Mouse (Mus musculus) layer of hippocampus, postnatal 25 days (tissue): ENCODE data around the gene Rnase13. TPM values are rescaled to one million over a fixed set of nuclear protein-coding genes. Genes with fewer than 3 reads are reported as not detected.

Source experiments
- DNase-seq, 2 experiments: peaks; one replicate each; pipeline ENCODE4 v3.0.0; 2022; ENCODE audit warnings: mixed read lengths in 2 of 2, low spot score in 1 of 2; ENCODE audit errors: extremely low spot score in 1 of 2
- total RNA-seq, 2 experiments: library from RNA; stranded (reverse); gene quantifications; 2 replicates each; pipeline ENCODE4 v1.2.3; 2021

Gene Rnase13
- total RNA-seq, 2 experiments from 2014 or later, result not detected

DNA sequence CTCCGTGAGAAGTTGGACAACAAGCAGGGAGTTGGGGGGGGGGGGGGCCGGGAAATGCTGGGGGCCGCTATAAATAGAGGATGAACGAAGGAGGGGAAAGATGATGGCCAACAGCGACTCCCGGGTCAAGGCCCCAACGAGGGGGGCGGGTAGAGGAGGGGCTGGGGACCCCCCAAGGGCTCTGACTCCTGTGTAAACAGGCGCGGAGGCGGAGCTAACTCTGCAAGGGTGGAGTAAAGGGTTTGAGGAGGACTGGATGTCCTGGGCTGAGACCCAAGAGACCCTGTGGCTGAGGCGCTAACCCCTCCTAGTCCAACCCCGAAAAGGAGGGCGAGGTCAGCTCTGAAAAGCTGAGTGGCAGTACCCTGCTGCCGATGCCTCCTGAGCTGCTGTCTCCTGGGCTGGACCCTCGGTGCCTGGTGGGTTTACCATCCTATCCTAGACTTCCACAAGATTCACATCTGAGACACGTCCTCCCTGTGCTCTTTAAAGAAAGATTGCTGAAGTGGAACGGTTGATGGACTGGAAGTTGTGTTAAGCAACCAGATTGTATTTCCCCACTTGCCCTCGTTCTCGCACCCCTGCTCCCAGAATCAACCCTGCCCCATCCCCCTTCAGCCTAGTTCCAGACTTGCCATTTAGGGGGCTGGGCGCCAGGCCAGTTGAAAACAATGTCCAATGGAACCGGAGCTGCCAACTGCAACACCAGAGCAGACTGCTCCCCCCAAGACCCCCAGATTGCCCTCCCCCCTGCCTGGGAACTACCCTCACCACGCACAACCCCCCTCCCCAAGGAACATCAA lies 8.4 kb downstream of the Rnase13 start, which contains the start of gene Ndrg2:
Ndrg2 (minus strand) TSS at position 199 of the 803 bp plus-strand sequence.
- DNase-seq, result peak in 1 of 2 experiments; percentile 63

DNA sequence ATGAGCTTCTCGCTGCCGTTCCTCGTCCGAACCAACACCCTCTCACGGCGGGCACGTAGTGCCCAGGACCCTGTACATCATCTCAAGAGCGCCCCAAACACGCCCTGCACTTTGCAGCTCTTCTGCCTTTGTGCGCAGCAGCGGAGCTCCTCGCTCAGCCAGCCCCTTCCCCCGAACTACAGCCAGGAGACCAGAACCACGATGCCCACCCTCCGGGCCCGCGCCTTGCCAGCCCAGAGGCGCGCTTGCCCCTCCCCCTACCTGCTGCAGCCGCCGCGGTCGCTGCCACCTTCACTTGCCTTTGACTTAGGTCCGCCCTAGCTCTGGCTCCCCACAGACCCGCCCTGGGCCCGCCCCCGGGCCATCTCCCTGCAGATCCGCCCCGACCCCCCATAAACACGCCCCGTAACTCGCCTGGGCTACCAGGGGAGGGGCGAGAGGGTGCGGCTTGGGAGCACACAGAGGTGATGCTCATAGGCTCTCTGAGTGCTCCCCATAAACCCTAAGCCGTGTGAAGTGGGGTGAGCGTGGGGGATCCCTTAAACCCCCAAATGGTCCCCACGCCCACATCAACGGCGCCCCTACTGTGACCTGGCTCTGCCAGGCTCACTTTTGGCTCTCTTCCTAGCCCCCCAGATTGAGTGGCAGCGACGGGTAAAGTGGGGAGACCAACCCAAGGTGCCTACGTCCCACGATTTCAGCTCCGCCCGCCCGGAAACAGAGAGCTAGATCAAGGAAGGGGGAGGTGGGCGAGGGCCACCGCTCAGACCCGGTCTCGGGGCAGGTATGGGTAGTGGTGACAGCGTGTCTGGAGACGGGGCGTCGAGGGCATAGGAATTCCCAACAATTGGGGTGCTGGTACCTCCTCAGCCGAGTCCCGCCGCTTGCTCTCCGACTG lies 9.3 kb downstream of the Rnase13 start:
- peak; percentile 40 to 54 for DNase-seq

DNA sequence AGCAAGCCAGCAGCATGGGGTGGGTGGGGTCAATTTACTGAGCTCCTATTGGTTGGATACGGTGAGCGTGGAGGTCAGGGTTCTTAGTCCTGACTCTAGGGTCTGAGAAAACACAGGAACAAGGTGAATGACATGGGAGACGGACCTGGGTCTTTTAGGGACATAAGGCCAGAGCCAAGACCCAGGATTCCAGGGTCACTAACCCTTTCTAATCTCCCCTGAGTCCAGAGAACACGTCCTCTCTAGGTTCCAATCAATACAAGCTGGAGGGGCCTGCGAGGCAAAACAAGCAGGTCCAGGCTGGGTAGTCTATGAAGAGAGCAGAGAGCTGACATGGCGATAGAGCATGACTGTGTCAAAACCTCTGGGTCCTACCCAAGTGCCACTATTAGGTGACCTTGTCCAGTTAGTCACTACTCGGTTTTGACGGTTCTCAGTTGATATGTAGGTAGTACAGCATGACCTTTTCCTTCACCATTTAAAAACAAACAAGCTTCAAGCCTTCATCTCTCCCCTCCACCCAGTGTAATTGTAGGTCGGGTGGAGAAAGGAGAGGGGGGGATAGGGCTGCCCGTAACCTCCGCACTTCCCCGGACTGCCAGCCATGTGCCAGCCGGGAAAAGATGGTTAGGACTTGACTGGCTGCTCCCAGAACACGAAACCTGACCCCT lies 10.0 kb downstream of the Rnase13 start:
- DNase-seq, result no peak

DNA sequence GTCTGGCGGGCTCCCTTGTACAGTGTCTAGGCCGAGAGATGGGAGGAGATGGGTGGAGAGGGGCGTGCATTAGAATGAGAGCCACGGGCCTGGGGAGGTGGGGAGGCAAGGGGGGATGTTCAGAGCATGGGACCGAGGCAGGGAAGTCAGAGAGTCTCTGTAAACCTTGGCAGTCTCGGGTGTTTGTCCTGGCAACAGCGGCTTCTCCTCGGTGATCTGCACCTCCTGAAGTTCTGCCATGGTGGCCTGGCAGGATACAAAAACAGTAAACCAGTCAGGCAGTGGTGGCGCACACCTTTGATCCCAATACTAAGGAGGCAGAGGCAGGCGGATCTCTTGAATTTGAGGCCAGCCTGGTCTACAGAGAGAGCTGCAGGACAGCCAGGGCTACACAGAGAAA lies 11.3 kb downstream of the Rnase13 start:
- DNase-seq, result no peak

DNA sequence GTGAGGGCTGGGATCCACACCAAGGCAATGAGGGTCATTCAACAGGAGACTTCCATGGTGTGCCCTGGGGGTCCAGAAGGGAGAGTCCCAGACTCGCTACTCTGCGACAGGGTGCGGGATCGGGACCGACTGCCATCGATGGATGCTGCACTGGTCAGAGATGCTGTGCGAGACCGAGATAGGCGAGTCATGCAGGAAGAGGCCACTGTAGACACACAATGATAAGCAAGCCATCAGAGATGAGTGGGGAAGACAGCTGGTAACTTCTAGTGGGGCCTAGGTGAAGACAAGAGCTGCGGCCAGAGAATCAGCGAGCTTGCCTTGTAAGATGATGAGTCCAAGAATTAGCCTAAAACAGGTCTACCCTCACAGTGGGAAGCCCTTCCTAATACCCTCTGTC lies 16.5 kb downstream of the Rnase13 start:
- no peak for DNase-seq

DNA sequence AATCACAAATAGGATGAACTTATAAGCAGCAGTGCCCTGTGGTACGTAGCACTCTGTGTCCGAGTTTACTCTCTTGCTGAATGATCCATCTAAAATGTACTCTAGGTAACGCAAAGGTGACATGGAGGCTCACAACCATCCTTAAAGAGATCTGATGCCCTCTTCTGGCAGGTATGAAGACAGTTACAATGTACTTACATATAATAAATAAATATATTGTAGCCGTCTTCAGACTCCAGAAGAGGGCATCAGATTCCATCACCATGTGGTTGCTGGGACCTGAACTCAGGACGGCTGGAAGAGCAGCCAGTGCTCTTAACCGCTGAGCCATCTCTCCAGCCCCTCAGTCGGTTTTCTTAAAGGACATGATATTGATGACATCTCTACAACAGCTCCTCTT lies 17.9 kb downstream of the Rnase13 start:
- no peak for DNase-seq

DNA sequence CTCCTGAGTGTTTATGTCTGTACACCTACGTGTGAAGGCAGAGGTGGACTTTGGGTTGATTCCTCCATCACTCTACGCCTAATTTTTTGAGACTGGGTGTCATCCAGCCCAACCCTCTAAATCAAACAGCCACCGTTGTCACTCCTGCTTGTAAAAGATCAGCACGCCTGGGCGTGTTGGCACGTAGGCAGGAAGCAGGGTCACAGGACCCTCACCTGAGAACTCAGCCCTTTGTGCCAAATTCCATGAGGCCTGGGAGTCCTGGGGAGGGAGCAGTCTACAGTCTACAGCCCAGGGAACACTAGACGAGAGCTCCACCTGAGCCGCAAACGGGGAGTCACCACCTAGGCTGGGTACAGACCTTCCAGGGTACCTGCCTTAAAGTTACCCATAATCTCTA lies 18.8 kb downstream of the Rnase13 start:
- DNase-seq, result no peak

DNA sequence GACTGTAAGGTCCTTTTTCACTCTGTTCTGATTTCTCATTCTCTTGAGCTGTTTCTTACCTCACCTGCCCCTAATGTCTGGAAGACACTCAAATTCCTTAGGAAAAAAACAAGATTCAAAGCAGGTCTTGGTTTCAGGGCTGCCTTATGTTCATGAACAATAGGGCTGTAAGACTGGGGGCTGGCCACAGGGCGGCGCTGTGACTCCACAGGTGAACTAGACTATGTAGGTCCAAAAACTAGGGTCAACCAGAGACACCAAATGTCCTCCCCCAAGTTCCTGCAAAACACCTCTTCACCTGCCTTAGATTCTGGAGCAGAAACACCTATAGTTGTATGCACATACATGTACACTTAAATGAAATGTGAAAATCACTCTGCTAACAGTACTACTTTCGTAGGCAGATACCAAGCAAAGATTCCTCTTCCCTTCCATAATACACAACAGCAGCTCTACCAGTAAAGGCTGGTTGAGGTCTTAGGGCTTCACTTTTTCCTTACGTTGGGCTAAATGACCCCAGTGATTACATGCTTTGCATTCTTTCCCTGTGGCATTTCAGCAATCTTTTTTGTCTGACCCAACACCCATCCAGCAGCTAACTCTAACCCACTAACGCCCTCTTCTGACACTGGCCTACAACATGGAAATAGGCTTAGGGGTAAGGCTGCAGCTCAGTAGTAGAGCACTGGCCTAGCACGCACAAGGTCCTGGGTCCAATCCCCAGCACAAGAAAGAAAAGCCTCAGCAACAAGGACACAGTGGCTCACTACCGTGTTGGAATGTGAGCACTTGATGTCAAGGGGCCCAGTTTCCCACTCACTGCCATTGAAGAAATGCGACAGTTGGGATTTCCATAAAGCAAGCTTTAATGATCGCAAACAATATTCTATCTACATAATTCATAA lies 19.5 kb downstream of the Rnase13 start:
- DNase-seq, result peak; percentile 70 to 94

DNA sequence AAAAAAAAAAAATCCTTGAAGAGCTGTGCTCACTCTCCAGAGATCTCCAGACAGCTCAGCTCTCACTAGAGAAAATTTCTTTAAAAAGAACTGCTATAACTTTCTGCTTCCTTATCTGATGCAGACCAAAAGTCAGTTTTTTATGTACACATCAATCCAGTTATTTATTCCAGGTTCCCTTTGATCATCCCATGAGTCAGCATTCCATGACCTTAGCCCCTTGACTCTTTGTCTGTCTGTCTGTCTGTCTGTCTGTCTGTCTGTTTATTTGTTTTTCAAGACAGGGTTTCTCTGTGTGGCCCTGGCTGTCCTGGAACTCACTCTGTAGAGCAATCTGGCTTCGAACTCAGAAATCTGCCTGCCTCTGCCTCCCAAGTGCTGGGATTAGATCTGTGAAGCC lies 23.2 kb downstream of the Rnase13 start:
- no peak for DNase-seq

DNA sequence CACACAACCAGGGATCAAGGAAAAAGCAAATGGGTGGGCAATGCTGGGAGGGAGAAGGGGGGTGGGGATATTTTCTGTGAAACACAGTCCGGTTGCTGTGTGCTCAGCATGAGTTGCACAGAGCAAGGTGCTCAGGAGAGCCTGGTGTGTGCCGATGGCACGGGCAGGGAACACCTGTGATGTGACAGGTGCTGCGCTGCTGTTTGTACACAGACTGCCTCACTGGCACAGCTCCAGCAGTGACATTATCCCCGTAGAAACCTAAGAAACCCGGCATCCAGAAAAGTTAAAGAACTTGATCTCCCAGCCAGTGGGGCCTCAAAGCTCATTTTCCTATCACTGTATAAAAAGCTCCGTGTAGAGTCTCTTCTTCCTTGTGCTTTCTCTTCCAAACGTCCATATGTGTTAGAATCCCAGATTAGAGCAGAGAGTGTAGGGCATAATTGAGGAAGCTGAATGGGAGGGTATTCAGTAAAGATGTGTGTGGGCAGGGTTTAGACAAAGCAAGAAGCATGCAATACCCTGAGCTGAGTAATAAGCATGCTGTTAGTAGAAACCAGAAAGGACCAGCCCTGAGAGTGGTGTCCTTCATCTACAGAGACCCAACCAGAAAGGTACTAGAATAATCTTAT lies 25.9 kb downstream of the Rnase13 start:
- no peak for DNase-seq

DNA sequence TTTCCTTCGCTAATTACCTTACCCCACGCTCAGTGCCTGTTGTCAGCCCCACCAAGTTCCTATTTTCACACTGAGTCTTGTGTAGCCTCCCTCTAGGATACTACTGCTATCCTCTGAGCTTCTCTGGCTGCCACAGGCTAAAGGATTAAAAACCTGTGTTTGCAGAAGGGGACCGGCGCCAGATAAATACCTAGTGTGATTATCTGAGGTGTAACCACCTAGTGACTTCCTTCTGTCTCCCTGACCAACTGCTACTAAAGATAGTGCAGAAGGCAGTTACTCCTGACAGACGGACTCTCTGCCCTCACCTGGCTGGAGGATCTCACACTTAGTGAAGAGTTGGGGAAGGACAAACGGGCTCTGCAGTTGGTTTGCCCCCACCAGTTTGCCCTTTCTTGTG lies 26.6 kb downstream of the Rnase13 start:
- DNase-seq, result no peak

DNA sequence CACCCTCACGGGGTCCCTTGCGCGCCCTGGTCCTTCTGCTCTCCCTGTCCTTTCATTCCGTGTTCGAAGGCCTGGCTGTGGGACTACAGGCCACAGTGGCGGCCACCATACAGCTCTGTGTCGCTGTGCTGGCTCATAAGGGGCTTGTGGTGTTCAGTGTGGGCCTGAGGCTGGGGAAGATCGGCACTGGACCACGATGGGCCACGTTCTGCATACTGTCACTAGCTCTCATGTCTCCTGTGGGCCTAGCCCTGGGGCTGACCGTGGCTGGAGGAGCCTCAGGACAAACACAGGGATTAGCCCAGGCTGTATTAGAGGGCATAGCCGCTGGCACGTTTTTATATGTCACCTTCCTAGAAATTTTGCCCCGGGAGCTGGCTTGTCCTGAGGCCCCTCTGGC lies 27.5 kb downstream of the Rnase13 start:
- DNase-seq, result no peak

DNA sequence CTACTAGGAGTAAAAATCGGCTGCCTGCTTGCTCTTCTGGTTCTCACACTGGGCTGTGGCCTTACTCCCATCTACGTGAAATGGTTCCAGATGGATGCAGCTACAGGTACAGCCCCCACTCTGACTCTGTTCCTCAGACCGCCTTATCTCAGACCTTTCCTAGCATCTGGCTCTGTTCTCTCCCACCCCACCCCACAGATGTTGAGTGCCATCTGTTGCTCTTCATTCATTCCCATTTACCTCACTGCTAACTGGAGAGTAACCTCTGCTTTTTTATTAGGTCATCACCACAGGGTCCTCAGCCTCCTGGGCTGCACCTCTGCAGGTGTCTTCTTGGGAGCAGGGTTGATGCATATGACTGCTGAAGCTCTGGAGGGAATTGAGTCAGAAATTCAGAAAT lies 28.8 kb downstream of the Rnase13 start:
- no peak for DNase-seq

DNA sequence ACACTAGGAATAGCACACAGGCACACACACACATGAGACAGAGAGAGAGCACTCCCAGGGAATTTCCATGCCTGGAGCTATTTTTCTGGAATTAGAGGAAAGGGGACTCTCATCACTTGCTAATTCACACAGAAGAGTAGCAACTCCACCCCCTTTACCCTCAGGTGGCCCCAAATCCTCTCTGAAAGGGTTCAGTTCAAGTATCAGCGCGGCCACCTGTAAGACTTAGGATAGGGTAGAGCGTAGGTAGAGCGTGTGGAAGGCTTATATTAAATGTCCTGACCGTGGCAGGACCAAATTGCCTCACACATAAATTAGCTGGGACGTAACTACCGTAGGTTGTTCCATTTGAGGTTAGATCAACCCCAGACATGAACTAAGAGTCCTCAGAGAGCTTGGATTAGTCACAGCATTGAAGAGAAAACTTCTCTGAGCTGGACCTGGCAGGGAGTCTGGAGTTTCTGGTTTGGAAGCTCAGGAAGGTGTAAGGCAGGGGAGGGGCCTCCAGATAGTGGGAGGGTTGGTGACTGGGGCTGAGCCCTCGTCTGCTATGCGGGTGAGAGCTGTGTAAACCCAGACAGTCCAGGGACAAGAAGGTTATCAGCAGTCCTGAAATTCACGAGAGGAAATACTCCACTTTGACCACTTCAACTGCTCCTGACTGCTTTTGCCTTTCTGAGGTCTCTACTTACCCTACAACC lies 29.3 kb downstream of the Rnase13 start:
- DNase-seq, result no peak

DNA sequence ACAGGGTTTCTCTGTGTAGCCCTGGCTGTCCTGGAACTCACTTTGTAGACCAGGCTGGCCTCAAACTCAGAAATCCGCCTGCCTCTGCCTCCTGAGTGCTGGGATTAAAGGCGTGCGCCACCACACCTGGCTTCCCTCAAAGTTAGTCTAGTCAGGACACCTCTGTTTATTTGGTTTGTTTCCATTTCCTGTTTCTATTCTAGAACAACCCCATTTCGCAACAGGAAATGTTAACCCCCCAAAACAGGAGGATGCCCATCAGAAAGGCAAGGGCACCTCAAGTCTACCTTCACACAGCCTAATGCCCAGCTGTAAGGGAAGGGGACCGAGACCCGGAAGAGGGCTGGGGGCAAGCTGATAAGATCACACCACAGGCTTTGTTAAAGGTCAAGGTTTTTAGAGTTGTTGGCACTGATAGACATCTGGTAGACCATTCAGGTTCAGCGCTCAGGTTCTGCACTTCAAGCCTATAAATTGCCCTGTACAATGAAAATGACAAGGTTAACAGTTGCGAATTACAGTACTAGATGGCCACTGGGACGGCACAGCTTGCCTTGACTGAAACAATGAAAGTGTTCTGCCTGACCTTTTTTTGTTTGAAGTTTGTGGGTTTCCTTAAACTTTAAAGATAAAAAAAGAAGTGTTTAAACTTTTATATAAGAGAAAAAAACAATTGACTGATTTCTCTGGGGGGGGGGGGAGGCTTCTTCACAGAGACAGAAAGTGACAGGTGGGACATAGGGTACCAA lies 30.2 kb downstream of the Rnase13 start, which contains the start of gene Slc39a2:
Slc39a2 (plus strand) TSS at position 699 of the 749 bp plus-strand sequence.
- no peak for DNase-seq

DNA sequence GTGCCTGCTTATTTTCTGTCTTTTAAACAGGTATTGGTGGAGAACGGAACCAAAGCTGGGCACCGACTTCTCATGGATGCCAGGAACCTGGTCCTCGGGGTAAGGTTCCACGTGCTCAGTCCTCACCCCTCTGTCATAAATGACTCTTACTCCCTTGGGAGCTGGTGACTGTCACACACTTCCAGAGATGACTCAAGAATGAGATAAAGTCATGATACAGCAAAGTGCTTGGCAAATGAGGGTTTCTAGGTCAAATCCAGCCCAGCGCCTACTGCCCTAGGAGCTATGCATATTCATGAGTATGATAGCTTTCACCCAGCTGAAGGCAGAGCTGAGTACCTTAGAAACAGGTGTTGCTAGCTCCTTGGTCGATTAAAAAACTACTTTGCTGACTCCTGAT lies 32.7 kb downstream of the Rnase13 start:
- DNase-seq, result no peak

DNA sequence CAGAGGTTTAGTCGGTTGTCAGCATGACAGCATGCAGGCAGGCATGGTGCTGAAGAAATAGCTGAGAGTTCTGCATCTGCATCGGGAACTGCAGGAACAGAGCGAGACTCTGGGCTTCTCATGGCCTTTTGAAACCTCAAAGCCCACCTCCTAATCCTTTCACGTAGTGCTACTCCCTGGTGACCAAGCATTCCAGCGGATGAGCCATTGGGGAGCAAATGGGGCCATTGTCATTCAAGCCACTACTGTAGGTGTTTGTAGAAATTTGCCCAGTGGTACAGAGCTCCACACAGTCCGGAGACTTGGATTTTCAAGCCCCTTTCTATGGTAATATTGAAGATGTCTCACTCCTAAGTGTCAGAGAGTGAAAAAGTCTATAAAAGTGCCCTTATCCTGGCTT lies 36.5 kb downstream of the Rnase13 start:
- no peak for DNase-seq
